Mouse (Mus musculus) kidney, embryonic 15.5 days (tissue): ENCODE results near the gene Grin2d. TPM values are rescaled to one million over a fixed set of nuclear protein-coding genes. Genes with fewer than 3 reads are reported as not detected.

Source experiments
- ATAC-seq: fragments of 200-750 bp; cut with Nextera tagmentation; replicated peaks from 2 replicates; pipeline ENCODE4 v1.8.0; 2017; ENCODE audit warnings: moderate TSS enrichment; ENCODE audit not compliant: low FRiP score
- H3K27ac ChIP-seq: fragments of 300-500 bp; sonication (generic); 2 replicates; pipeline ENCODE4 v1.5.1; 2015; ENCODE audit warnings: mild to moderate bottlenecking, inconsistent platforms
- H3K27me3 ChIP-seq: fragments of 300-500 bp; sonication (generic); 2 replicates; pipeline ENCODE4 v1.6.1; 2015; ENCODE audit warnings: inconsistent platforms
- H3K36me3 ChIP-seq: fragments of 300-500 bp; sonication (generic); 2 replicates; pipeline ENCODE4 v1.6.1; 2015; ENCODE audit warnings: inconsistent platforms
- H3K4me1 ChIP-seq: fragments of 300-500 bp; sonication (generic); 2 replicates; pipeline ENCODE4 v1.6.1; 2015; ENCODE audit warnings: inconsistent platforms
- H3K4me2 ChIP-seq: fragments of 300-500 bp; sonication (generic); 2 replicates; pipeline ENCODE4 v1.6.1; 2015; ENCODE audit warnings: moderate library complexity, mild to moderate bottlenecking, inconsistent platforms
- H3K4me3 ChIP-seq: fragments of 300-500 bp; sonication (generic); replicated peaks from 2 replicates; pipeline ENCODE4 v1.5.1; 2015; ENCODE audit warnings: mild to moderate bottlenecking, inconsistent platforms
- H3K9ac ChIP-seq: fragments of 300-500 bp; sonication (generic); 2 replicates; pipeline ENCODE4 v1.6.1; 2015; ENCODE audit warnings: mild to moderate bottlenecking, inconsistent platforms
- H3K9me3 ChIP-seq: fragments of 300-500 bp; sonication (generic); replicated peaks from 2 replicates; pipeline ENCODE4 v1.6.1; 2016; ENCODE audit warnings: inconsistent platforms
- WGBS: fragments of 180-500 bp; shearing (Covaris S2); methylation state at CpG from one replicate; pipeline ENCODE4 v1.1.7; 2015; ENCODE audit warnings: mixed read lengths; 5-methylcytosine and 5-hydroxymethylcytosine counted together
- polyA plus RNA-seq: library from polyadenylated mRNA; unstranded; fragments of >200 nt; fragmentation: Nextera tagmentation; extraction: Ambion mirVana; gene quantifications from 2 replicates; pipeline ENCODE4 v1.2.1, GENCODE M21; 2015

Grin2d gene
- polyA plus RNA-seq, 1 experiment from 2014 or later = 0.47 TPM

GRCm38 (mm10) chr7:45814841-45815240, 63.3 kb downstream of the Grin2d start:
- Histone ChIP-seq H3K9me3 (no peaks in the 10 kb centered on the region), H3K27me3 (peaks cover under 1% of the 10 kb centered on the region; the same call in 1 of the 2 replicates), H3K27ac (0 out of 2 replicates have a peak overlapping the region, but pooled peaks have one; percentile 7), H3K36me3 (peaks cover 33% of the 10 kb centered on the region), H3K4me2 (peak overlapping the region; percentile 63), H3K4me3 (peak overlapping the region; percentile 86), H3K4me1 (peaks cover 29% of the 10 kb centered on the region), H3K9ac (peak overlapping the region; percentile 14; the same call in 1 of the 2 replicates)
- ATAC-seq = no peak
- 8% methylated on average over 5 of the region's 5 CpGs for WGBS

GRCm38 (mm10) chr7:45813787-45814779, 64.1 kb downstream of the Grin2d start, which contains the start of gene Cyth2:
Cyth2 (minus strand) TSS chr7:45814581.
- Histone ChIP-seq H3K36me3 (peaks cover 41% of the 10 kb centered on the region), H3K9ac (peak within 1 kb of the TSS; percentile 98), H3K4me1 (peaks cover 26% of the 10 kb centered on the region), H3K4me2 (peak within 1 kb of the TSS; percentile 76), H3K9me3 (no peaks in the 10 kb centered on the region), H3K4me3 (peak within 1 kb of the TSS; percentile 86), H3K27me3 (no peaks in the 10 kb centered on the region), H3K27ac (peak within 1 kb of the TSS; percentile 100)
- WGBS = under 1% methylated on average over 61 of the region's 92 CpGs
- peak; percentile 99 for ATAC-seq

- Histone ChIP-seq H3K4me2 (peak overlapping the region; percentile 76), H3K27ac (peak overlapping the region; percentile 100), H3K9me3 (no peaks in the 10 kb centered on the region), H3K9ac (peak overlapping the region; percentile 98), H3K27me3 (no peaks in the 10 kb centered on the region), H3K36me3 (peaks cover 52% of the 10 kb centered on the region), H3K4me3 (peak overlapping the region; percentile 86), H3K4me1 (peaks cover 26% of the 10 kb centered on the region)
- WGBS = 79% methylated on average over 8 of the region's 8 CpGs
- no peak for ATAC-seq
Observed at GRCm38 (mm10) chr7:45812921-45813320, 65.3 kb downstream of the Grin2d start.

GRCm38 (mm10) chr7:45809276-45810075, 68.7 kb downstream of the Grin2d start:
- no peak overlapping the region for H3K4me3 ChIP-seq
- no peaks in the 10 kb centered on the region for H3K9me3 ChIP-seq
- H3K9ac ChIP-seq = no peak overlapping the region
- 85% methylated on average over 14 of the region's 14 CpGs for WGBS
- no peak overlapping the region for H3K4me2 ChIP-seq
- no peak for ATAC-seq
- no peak overlapping the region for H3K27ac ChIP-seq
- no peaks in the 10 kb centered on the region for H3K27me3 ChIP-seq
- peaks cover 74% of the 10 kb centered on the region for H3K36me3 ChIP-seq
- peaks cover 16% of the 10 kb centered on the region for H3K4me1 ChIP-seq

- Histone ChIP-seq H3K36me3 (peaks cover 74% of the 10 kb centered on the region), H3K4me1 (peaks cover 16% of the 10 kb centered on the region), H3K4me2 (no peak overlapping the region), H3K4me3 (no peak overlapping the region), H3K9me3 (no peaks in the 10 kb centered on the region), H3K9ac (no peak overlapping the region), H3K27ac (no peak overlapping the region), H3K27me3 (no peaks in the 10 kb centered on the region)
- no peak for ATAC-seq
- 44% methylated on average over 11 of the region's 11 CpGs for WGBS
Observed at GRCm38 (mm10) chr7:45808471-45808870, 69.7 kb downstream of the Grin2d start.

GRCm38 (mm10) chr7:45805941-45806340, 72.2 kb downstream of the Grin2d start:
- Histone ChIP-seq H3K4me2 (no peak overlapping the region), H3K36me3 (peaks cover 52% of the 10 kb centered on the region), H3K9ac (no peak overlapping the region), H3K27me3 (no peaks in the 10 kb centered on the region), H3K4me3 (no peak overlapping the region), H3K4me1 (peaks cover 4% of the 10 kb centered on the region), H3K9me3 (no peaks in the 10 kb centered on the region), H3K27ac (no peak overlapping the region)
- ATAC-seq = no peak
- WGBS = 66% methylated on average over 5 of the region's 5 CpGs

- 88% methylated on average over 6 of the region's 6 CpGs for WGBS
- ATAC-seq = no peak
- H3K4me2 ChIP-seq = no peak overlapping the region
- no peak overlapping the region for H3K9ac ChIP-seq
- peaks cover 29% of the 10 kb centered on the region for H3K4me1 ChIP-seq
- H3K9me3 ChIP-seq = no peaks in the 10 kb centered on the region
- no peak overlapping the region for H3K4me3 ChIP-seq
- peaks cover 18% of the 10 kb centered on the region for H3K36me3 ChIP-seq
- peaks cover 24% of the 10 kb centered on the region for H3K27me3 ChIP-seq
- no peak overlapping the region for H3K27ac ChIP-seq
Observed at GRCm38 (mm10) chr7:45802551-45802950, 75.6 kb downstream of the Grin2d start.

- H3K9me3 ChIP-seq = no peaks in the 10 kb centered on the region
- no peak overlapping the region for H3K9ac ChIP-seq
- peak overlapping the region; percentile 31 for H3K4me3 ChIP-seq
- peaks cover 32% of the 10 kb centered on the region for H3K27me3 ChIP-seq
- no peak for ATAC-seq
- WGBS = 3% methylated on average over 12 of the region's 12 CpGs
- peaks cover 34% of the 10 kb centered on the region for H3K4me1 ChIP-seq
- H3K36me3 ChIP-seq = peaks cover 6% of the 10 kb centered on the region
- no peak overlapping the region for H3K27ac ChIP-seq
- peak overlapping the region; percentile 58 for H3K4me2 ChIP-seq
Observed at GRCm38 (mm10) chr7:45801348-45801747, 76.8 kb downstream of the Grin2d start.

GRCm38 (mm10) chr7:45800546-45801204, 77.5 kb downstream of the Grin2d start:
- H3K36me3 ChIP-seq = no peaks in the 10 kb centered on the region
- H3K9me3 ChIP-seq = no peaks in the 10 kb centered on the region
- peak overlapping the region; percentile 58 for H3K4me2 ChIP-seq
- H3K4me1 ChIP-seq = peaks cover 34% of the 10 kb centered on the region
- peak overlapping the region; percentile 31 for H3K4me3 ChIP-seq
- no peak overlapping the region for H3K9ac ChIP-seq
- 10% methylated on average over 23 of the region's 25 CpGs for WGBS
- peak; percentile 63 for ATAC-seq
- peaks cover 32% of the 10 kb centered on the region for H3K27me3 ChIP-seq
- H3K27ac ChIP-seq = no peak overlapping the region

- Histone ChIP-seq H3K27ac (no peak overlapping the region), H3K9ac (no peak overlapping the region), H3K4me3 (peak overlapping the region; percentile 31), H3K4me1 (peaks cover 34% of the 10 kb centered on the region), H3K27me3 (peaks cover 32% of the 10 kb centered on the region), H3K4me2 (peak overlapping the region; percentile 58), H3K36me3 (peaks cover 5% of the 10 kb centered on the region), H3K9me3 (no peaks in the 10 kb centered on the region)
- 33% methylated on average over 7 of the region's 7 CpGs for WGBS
- ATAC-seq = no peak
Observed at GRCm38 (mm10) chr7:45800001-45800400, 78.2 kb downstream of the Grin2d start.

GRCm38 (mm10) chr7:45798931-45799330, 79.2 kb downstream of the Grin2d start:
- peak overlapping the region; percentile 93 for H3K4me2 ChIP-seq

More at GRCm38 (mm10) chr7:45798931-45799330, 79.2 kb downstream of the Grin2d start:
- H3K9me3 ChIP-seq = no peaks in the 10 kb centered on the region
- no peak for ATAC-seq
- peak overlapping the region; percentile 52 for H3K4me3 ChIP-seq
- H3K27ac ChIP-seq = no peak overlapping the region
- 59% methylated on average over 7 of the region's 7 CpGs for WGBS
- no peak overlapping the region for H3K9ac ChIP-seq
- H3K4me1 ChIP-seq = peaks cover 34% of the 10 kb centered on the region
- peaks cover 12% of the 10 kb centered on the region for H3K36me3 ChIP-seq
- H3K27me3 ChIP-seq = peaks cover 32% of the 10 kb centered on the region
